ENCODE assay signal across 13 mouse cellular contexts in the genomic region with DNA sequence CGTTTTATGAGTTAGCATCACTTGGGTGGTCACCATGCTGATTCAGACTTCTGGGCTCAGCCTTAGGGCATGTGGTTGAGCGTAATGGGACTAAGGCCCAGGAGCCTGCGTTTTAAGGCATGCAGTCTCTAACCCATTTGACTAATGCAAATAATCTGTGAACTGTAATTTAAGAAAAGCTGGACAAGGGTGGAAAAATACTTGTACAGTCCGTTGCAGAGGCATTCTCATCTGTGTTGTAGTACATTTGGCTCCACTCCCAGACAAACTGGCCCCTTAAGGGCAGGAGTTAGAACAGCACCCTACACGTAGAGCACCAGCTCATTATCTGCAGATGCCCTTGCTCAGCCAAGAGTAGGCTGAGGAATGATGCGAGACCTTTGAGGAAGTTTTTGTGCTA. TPM values are rescaled to one million over a fixed set of nuclear protein-coding genes. Genes with fewer than 3 reads are reported as not detected.
DNase-seq lines count a peak whose midpoint lies in the region; ATAC-seq lines count a peak whose summit lies in the region.
"Had no signal": no experiment of that assay in that cellular context is flagged by ENCODE, and none has a peak within 500 bp of the region (broad histone marks: within the 10 kb centered on the region; RNA-seq: fewer than 3 reads in every experiment).

No protein-coding gene starts in this region.

- H3K9ac ChIP-seq in embryonic facial prominence, embryonic 14.5 days (ENCODE audit: low read depth, low read length): no peak overlapping the region
- H3K9ac ChIP-seq: embryonic facial prominence, embryonic 15.5 days; neural tube, embryonic 12.5 days had no signal

- no peak overlapping the region for H3K27ac ChIP-seq in embryonic facial prominence, embryonic 14.5 days (replicated peaks; ENCODE audit: low read depth, low read length)
- no peak overlapping the region for H3K27ac ChIP-seq in embryonic facial prominence, embryonic 10.5 days (replicated peaks)
- H3K27ac ChIP-seq: embryonic facial prominence, embryonic 15.5 days; midbrain, embryonic 10.5 days; neural tube, embryonic 12.5 days had no signal

- WGBS in embryonic facial prominence, embryonic 14.5 days: 77% methylated on average over 6 of the region's 6 CpGs
- 94% methylated on average over 6 of the region's 6 CpGs for WGBS in embryonic facial prominence, embryonic 10.5 days

- no peaks in the 10 kb centered on the region for H3K27me3 ChIP-seq in embryonic facial prominence, embryonic 14.5 days (replicated peaks; ENCODE audit: control insufficient read depth, insufficient read depth, low read length)
- H3K27me3 ChIP-seq in embryonic facial prominence, embryonic 10.5 days (replicated peaks; ENCODE audit: low read depth, poor library complexity, severe bottlenecking): no peaks in the 10 kb centered on the region
- H3K27me3 ChIP-seq: embryonic facial prominence, embryonic 15.5 days; neural tube, embryonic 12.5 days had no signal

- 0 out of 2 replicates have a peak, but pooled peaks cover 3% of the 10 kb centered on the region for H3K4me1 ChIP-seq in embryonic facial prominence, embryonic 14.5 days (ENCODE audit: control insufficient read depth, insufficient read depth, low read length)
- H3K4me1 ChIP-seq in embryonic facial prominence, embryonic 10.5 days: peaks cover 8% of the 10 kb centered on the region; the same call in 1 of the 2 replicates
- H3K4me1 ChIP-seq: neural tube, embryonic 12.5 days had no signal

- no peak for ATAC-seq in embryonic facial prominence, embryonic 14.5 days (ENCODE audit: low read depth)

- no peaks in the 10 kb centered on the region for H3K9me3 ChIP-seq in embryonic facial prominence, embryonic 14.5 days (ENCODE audit: control insufficient read depth, low read length)
- H3K9me3 ChIP-seq in embryonic facial prominence, embryonic 10.5 days: no peaks in the 10 kb centered on the region
- H3K9me3 ChIP-seq: embryonic facial prominence, embryonic 15.5 days; midbrain, embryonic 10.5 days; neural tube, embryonic 12.5 days had no signal

- no peak overlapping the region for H3K4me3 ChIP-seq in embryonic facial prominence, embryonic 14.5 days (ENCODE audit: low read depth, low read length)
- no peak overlapping the region for H3K4me3 ChIP-seq in embryonic facial prominence, embryonic 10.5 days
- H3K4me3 ChIP-seq: embryonic facial prominence, embryonic 15.5 days; midbrain, embryonic 10.5 days; neural tube, embryonic 12.5 days had no signal

- H3K4me2 ChIP-seq in embryonic facial prominence, embryonic 14.5 days (ENCODE audit: low read depth, low read length): no peak overlapping the region
- H3K4me2 ChIP-seq: embryonic facial prominence, embryonic 15.5 days; neural tube, embryonic 12.5 days had no signal

- peaks cover 67% of the 10 kb centered on the region for H3K36me3 ChIP-seq in embryonic facial prominence, embryonic 14.5 days (ENCODE audit: control insufficient read depth, insufficient read depth, low read length)
- H3K36me3 ChIP-seq in embryonic facial prominence, embryonic 10.5 days (replicated peaks): peaks cover 87% of the 10 kb centered on the region

- DNase-seq in embryonic facial prominence, embryonic 14.5 days (ENCODE audit: low spot score): peak; percentile 34
- DNase-seq in embryonic facial prominence, embryonic 10.5 days (ENCODE audit: low spot score): no peak
- peak; percentile 29 for DNase-seq in testis, postnatal 14 days (ENCODE audit: low spot score)
- no peak for DNase-seq in testis, postnatal 10 days (ENCODE audit: low spot score)
- DNase-seq in kidney, postnatal 25 days: peak; percentile 67 to 81
- no peak for DNase-seq in layer of hippocampus, adult 18-20 months (ENCODE audit: low spot score in 2 of 2)
- DNase-seq in urinary bladder, postnatal 36 days (ENCODE audit: low spot score in 2 of 2): no peak
- DNase-seq in cerebellum, adult 18-20 months: no peak
- DNase-seq: B cell, adult 2 months; cerebellum, postnatal 14 days had no signal

RNA-seq across cellular contexts. Expression of a gene that starts 6.0 kb away (rescaled TPM):
- 59.7 and 65.8 TPM in 2 replicates for polyA plus RNA-seq in embryonic facial prominence, embryonic 14.5 days (2014; fragmentation: Nextera tagmentation; extraction: Ambion mirVana)
- 58.9 and 65.5 TPM in 2 replicates for polyA plus RNA-seq in embryonic facial prominence, embryonic 10.5 days (2016; fragmentation: Nextera tagmentation; extraction: Ambion mirVana)
- total RNA-seq in layer of hippocampus, adult 18-20 months (2021): 10 to 100 TPM; 28.5 to 29.0 TPM

RNA-seq across cellular contexts. Expression of a gene that starts 11.4 kb away (rescaled TPM):
- polyA plus RNA-seq in embryonic facial prominence, embryonic 14.5 days (2014; fragmentation: Nextera tagmentation; extraction: Ambion mirVana): 78.8 and 82.8 TPM in 2 replicates
- 117 and 118 TPM in 2 replicates for polyA plus RNA-seq in embryonic facial prominence, embryonic 10.5 days (2016; fragmentation: Nextera tagmentation; extraction: Ambion mirVana)
- total RNA-seq in layer of hippocampus, adult 18-20 months (2021): 10 to 100 TPM; 45.7 to 47.1 TPM

RNA-seq across cellular contexts. Expression of a gene that starts 17.1 kb away (rescaled TPM):
- polyA plus RNA-seq in embryonic facial prominence, embryonic 14.5 days (2014; fragmentation: Nextera tagmentation; extraction: Ambion mirVana): 20.7 and 24.0 TPM in 2 replicates
- polyA plus RNA-seq in embryonic facial prominence, embryonic 10.5 days (2016; fragmentation: Nextera tagmentation; extraction: Ambion mirVana): 34.6 and 36.0 TPM in 2 replicates
- 10 to 100 TPM; 25.5 to 26.5 TPM for total RNA-seq in layer of hippocampus, adult 18-20 months (2021)

RNA-seq across cellular contexts. Expression of a gene that starts 17.4 kb away (rescaled TPM):
- polyA plus RNA-seq in embryonic facial prominence, embryonic 14.5 days (2014; fragmentation: Nextera tagmentation; extraction: Ambion mirVana): 1.5 and 2.6 TPM in 2 replicates
- polyA plus RNA-seq in embryonic facial prominence, embryonic 10.5 days (2016; fragmentation: Nextera tagmentation; extraction: Ambion mirVana): 0.83 and 1.5 TPM in 2 replicates
- total RNA-seq in layer of hippocampus, adult 18-20 months (2021): 100 to 1,000 TPM; 144 to 149 TPM

RNA-seq across cellular contexts. Expression of a gene that starts 49.2 kb away (rescaled TPM):
- polyA plus RNA-seq in embryonic facial prominence, embryonic 14.5 days (2014; fragmentation: Nextera tagmentation; extraction: Ambion mirVana): 33.0 and 44.4 TPM in 2 replicates
- polyA plus RNA-seq in embryonic facial prominence, embryonic 10.5 days (2016; fragmentation: Nextera tagmentation; extraction: Ambion mirVana): 30.8 and 34.0 TPM in 2 replicates
- 10 to 100 TPM; 60.5 to 62.2 TPM for total RNA-seq in layer of hippocampus, adult 18-20 months (2021)

Comparison
In these comparisons a context has a peak if more than half of its experiments do, and no peak if none do; other contexts are left out.
1. DNase-seq: peak in embryonic facial prominence, embryonic 14.5 days (single experiment), testis, postnatal 14 days (single experiment) and kidney, postnatal 25 days (2 of 2); none in embryonic facial prominence, embryonic 10.5 days (single experiment), testis, postnatal 10 days (single experiment), layer of hippocampus, adult 18-20 months (0 of 2), urinary bladder, postnatal 36 days (0 of 2) and cerebellum, adult 18-20 months (0 of 2).